In genomic region chr9:90100760-90101159, GRCm38 (mm10) we compare ENCODE assay signal across 10 mouse cellular contexts. TPM values are rescaled to one million over a fixed set of nuclear protein-coding genes. Genes with fewer than 3 reads are reported as not detected.
DNase-seq lines count a peak whose midpoint lies in the region; TF ChIP-seq lines count a peak whose summit lies in the region.
"Had no signal": no experiment of that assay in that cellular context is flagged by ENCODE, and none has a peak within 500 bp of the region (broad histone marks: within the 10 kb centered on the region; RNA-seq: fewer than 3 reads in every experiment).

No protein-coding gene starts in this region.

- intact Hi-C loops in left cerebral cortex, adult 2 months (cut with DNase I): no loop called here
- intact Hi-C loops in left cerebral cortex, postnatal 36 days (cut with DNase I): no loop called here

- no peak overlapping the region for H3K27ac ChIP-seq in left cerebral cortex, adult 2 months
- H3K27ac ChIP-seq: lung, embryonic 15.5 days had no signal

- TF ChIP-seq CTCF in left cerebral cortex, adult 2 months (IDR thresholded peaks at IDR 0.05): peak; percentile 58

- no peak overlapping the region for H3K4me3 ChIP-seq in left cerebral cortex, adult 2 months
- H3K4me3 ChIP-seq: lung, embryonic 15.5 days had no signal

- DNase-seq in left cerebral cortex, adult 2 months (ENCODE audit: extremely low spot score in 1 of 2, low spot score in 2 of 2): no peak
- no peak for DNase-seq in left cerebral cortex, postnatal 36 days (ENCODE audit: low spot score in 2 of 2)
- DNase-seq in NIH3T3 (ENCODE audit: low read depth): peak; percentile 47
- DNase-seq in embryo, embryonic 10.5 days (ENCODE audit: low spot score): peak; percentile 59
- DNase-seq in mesoderm, embryonic 11.5 days (ENCODE audit: low read depth, low spot score): peak; percentile 58
- no peak for DNase-seq in T-cell, adult 2 months (ENCODE audit: low spot score)
- DNase-seq in cerebellum, postnatal 4 days (ENCODE audit: low spot score in 2 of 2): no peak
- no peak for DNase-seq in left cerebral cortex, adult 11 months (ENCODE audit: low spot score)
- DNase-seq: cerebellum, adult 9-10 months had no signal

RNA-seq across cellular contexts. Expression of gene Morf4l1, which starts 13.8 kb away (rescaled TPM):
- 100 to 1,000 TPM; 422 to 465 TPM for total RNA-seq in left cerebral cortex, adult 2 months (2021)
- total RNA-seq in left cerebral cortex, postnatal 36 days (2021): 100 to 1,000 TPM; 412 to 425 TPM

RNA-seq across cellular contexts. Expression of gene Ctsh, which starts 46.8 kb away (rescaled TPM):
- 10 to 100 TPM; 14.1 to 18.9 TPM for total RNA-seq in left cerebral cortex, adult 2 months (2021)
- 10 to 100 TPM; 13.1 to 17.8 TPM for total RNA-seq in left cerebral cortex, postnatal 36 days (2021)

Comparison
In these comparisons a context has a peak if more than half of its experiments do, and no peak if none do; other contexts are left out.
1. DNase-seq: peak in NIH3T3 (single experiment), embryo, embryonic 10.5 days (single experiment) and mesoderm, embryonic 11.5 days (single experiment); none in left cerebral cortex, adult 2 months (0 of 2), left cerebral cortex, postnatal 36 days (0 of 2), T-cell, adult 2 months (single experiment), cerebellum, postnatal 4 days (0 of 2) and left cerebral cortex, adult 11 months (single experiment).